Mouse (Mus musculus) testis, postnatal 14 days (tissue): ENCODE measurements around the gene Dctpp1.

ENCODE experiments used
- DNase-seq: peaks from one replicate; pipeline ENCODE4 v3.0.0; 2021; ENCODE audit warnings: low spot score

The Dctpp1 gene

DNA sequence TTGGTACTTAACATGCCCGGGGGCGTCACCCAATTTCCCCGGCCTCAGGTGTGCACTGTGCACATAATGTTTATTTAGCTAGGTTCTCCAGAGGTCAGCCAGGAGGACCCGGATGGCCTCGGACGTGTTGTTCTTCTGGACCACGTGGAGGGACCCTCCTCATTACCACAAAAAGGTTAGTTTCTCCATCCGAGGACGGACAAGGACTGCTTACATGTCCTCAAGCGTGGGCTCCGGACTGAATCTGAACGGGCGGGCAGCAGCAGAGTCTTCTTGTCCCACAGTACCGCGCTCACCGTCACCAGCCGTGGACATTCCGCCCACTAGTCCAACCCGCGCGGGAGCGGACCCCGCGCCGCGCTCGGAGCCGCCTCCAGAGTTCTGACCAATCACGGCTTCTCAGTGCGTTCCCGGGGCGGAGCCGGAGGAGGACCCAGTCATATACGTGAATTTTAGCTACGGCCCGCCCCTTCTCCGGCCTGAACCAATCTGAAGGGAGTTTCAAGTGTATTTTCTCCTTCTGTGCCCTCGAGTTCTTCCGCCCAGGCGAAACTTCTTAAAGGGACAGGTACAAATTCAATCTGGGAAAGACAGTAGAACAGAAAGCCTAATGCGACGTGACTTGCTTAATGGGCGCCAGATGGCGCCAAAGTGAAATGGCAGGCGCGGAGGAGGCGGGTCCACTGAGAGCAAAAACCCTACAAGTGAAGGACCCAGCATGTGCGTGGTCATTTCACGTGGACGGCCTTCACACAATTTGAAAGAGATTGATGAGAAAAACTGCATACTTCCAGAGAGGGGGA, at the start of gene Dctpp1:
Gene Dctpp1 (minus strand): TSS at position 401 of the 803 bp plus-strand sequence.
- DNase-seq: peak; percentile 97

DNA sequence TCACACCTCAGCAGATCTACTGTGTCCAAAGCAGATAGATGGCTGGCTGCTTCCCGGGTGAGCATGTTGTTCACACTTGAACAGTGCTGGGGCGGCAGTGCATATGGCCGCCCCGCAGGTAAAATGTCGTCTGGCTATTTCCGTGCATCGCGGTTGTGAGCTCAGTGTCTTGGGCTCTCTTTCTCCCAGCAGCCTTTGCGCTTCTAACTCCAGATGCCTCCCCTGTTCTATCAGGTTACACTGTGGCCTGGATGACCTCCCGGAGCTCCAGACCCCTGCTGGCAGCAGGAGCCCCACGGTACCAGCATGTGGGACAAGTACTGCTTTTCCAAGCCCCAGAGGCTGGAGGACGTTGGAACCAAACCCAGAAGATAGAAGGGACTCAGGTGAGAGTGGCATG, 49.4 kb upstream of the Dctpp1 start:
- DNase-seq: no peak

DNA sequence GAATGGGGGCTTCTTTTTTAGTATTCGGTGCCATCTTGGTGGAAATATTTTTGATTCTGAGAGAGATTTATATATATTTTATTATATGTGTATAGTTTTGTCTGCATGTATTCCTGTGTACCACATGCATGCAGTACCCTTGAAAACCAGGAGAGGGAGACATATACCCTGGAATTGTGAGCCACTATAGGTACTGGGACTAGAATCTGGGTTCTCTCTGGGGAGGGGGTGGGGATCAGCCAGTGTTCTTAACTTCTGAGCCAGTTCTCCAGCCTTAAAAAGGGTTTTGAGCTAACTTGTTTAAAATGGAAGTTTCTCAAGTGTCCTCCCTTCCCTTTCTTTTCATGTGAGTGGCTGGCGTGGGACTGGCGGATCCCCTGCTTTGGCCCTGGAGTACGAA, 48.4 kb upstream of the Dctpp1 start:
- peak; percentile 31 for DNase-seq

DNA sequence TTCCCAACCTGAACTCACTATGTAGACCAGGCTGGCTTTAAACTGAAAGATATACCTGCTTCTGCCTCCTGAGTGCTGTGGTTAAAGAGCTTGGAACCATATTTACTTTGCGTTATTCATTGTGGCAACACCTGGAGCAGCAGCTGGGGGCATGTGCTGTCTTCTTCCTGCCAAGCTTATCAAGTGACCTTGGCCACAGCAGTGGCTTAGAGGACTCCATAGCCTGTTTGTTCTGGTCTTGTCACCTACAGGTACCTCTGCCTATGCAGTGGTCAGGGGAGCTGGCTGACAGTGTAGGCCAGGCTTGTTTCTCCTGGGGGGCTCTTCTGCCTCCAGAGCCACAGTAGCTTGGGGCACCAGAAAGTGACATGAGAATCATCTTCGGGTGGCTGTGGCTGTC, 47.9 kb upstream of the Dctpp1 start:
- no peak for DNase-seq

DNA sequence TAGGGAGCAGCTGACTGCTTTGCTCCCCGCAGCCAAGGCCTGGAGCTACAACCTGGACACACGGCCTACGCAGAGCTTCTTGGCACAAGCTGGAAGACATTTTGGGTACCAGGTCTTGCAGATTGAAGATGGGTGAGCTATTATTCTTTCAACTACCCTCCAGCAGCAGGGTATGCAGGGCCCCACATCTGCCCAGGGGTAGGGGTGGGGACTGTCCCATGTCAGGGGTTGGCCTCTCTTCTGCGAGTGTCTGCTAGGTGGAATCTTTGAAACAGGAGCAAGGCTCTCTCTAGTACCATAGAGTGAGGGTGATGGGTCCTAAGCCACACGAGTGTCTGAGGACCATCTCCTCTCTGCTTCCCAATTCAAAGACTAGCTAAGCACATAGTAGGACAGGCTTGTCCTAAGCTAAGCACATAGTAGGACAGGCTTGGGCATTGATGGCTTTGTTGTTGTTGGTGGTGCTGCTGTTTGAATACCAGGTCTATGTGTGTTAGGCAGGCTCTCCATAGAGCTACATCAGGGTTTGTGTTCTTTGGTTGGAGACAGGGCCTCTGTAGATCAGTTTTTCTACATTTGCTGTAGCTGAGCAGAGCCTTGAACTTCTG, 37.2 kb upstream of the Dctpp1 start:
- DNase-seq: no peak

DNA sequence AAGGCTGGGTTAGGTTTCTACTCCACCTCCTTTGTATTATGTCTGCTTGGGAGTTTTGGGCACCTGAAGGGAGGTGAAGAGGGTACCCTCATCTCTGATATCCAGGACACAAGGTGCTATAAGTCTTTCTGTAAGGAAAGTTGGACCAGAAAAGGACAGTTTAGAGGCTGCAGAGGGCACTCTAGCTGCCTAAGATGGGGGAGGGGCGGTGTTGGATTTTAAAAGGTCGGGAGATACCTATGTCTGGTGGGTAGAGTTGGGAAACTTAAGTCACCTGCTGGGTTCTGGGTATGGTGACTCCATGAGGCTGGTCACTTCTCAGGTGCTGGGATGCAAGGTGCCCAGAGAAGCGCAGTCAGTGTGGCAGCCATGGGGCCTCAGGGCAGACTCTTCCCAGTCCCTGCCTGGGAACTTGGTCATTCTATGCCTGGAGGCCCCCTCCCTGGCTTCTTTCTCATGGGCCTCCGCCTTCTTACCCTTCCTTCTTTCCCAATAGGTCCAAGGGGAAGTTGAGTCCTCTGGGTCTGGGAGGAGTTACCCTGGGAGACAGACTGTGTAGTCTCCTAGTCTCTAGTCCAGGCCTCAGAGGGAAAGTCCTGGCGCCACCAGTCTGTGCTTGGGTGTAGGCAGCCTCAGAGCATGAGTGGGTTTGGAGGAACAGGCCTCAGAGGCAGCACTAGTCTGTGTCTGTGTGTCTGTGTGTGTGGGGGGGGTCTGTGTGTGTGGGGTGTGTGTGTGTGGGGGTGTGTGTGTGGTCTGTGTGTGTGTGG, 36.5 kb upstream of the Dctpp1 start:
- DNase-seq: no peak

DNA sequence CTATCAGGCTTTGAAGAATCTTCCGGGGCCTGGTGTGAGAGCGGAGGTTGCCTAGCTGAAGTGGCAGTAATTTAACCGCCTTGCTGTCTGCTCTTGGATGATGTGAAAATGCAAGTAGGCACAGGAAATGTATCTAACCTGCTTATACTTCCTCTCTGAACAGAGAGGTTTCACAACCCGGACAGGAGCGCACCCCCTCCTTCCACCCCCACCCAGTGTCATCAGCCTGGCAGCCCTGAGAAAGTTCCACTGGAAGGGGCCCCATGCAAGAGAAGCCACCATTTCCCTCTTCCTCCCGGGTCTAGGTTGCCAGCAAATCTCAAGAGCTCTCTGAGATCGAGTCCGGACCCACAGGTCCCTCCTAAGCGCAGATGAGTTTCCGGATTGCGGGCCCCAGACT, 35.6 kb upstream of the Dctpp1 start, which contains the start of gene Itgal:
Gene Itgal (plus strand): TSS at position 163 of the 400 bp plus-strand sequence.
- DNase-seq: no peak

DNA sequence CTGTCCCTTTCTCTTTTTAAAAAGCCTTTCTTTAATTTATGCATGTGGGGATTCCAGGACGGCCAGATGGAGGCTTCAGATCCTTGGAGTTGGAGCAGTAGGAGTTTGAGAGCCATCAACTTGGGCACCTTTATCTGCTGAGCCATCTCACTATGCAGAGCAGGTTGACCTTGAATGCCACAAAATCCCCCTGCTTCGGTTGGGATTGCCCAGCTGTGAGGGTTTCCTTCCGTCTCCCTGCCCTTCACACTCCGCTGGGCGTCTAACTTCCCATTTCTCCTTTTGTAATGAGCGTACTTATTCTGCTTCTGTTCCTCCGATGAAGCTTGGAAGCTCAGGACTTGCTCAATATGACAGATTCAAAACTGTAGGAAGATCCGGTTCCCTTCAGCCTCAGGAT, 29.6 kb upstream of the Dctpp1 start:
- no peak for DNase-seq

DNA sequence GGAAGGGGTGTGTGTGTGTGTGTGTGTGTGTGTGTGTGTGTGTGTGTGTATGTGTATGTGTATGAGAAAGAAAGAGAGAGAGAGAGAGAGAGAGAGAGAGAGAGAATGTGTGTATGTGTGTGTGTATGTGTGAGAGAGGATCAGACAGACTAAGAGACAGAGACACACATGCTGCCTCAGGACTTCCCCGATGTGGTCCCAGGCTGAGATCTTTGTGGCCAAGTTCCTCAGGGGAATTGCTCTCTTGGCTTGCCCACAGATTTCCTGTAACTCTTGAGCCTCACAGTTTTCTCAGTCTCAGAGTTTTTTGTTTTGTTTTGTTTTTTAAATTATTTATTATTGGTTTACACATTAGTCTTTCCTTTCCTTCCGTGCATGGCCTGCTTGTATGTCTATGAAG, 28.8 kb upstream of the Dctpp1 start:
- no peak for DNase-seq

DNA sequence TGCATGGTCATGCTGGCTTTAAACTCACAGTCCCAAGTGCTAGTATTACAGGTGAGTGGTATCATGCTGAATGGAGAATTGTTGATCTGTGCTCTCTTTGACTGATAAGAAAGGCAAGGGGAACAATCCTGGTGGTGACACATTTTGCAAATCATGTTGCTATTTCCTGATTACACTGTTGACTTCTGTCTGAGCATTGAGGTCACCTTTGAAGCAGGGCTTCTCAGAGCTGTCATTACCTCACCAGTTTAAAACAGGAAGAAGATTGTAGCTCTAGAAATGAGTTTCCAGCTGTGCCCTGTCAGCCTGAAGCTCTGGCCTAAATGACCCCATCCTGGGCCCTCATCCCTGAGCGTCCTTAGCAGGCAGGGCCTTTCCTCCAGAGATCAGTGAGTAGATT, 27.4 kb upstream of the Dctpp1 start:
- no peak for DNase-seq

DNA sequence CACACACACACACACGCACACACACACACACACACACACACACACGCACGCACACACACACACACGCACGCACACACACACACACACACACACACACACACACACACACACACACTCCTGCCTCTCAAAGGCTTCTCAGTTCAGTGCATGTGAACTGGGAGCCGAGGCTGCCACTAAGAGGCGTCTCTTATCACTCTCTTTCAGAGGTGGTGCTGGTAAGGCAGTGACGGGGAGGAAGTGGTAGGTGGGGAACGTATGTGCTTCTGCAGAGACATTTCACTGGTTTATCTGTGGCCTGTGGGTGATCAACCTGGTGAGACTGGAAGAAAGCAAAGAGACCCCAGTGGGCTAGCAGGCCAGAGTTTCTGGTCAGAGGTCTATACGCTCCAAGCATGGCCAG, 24.6 kb upstream of the Dctpp1 start:
- DNase-seq: no peak

DNA sequence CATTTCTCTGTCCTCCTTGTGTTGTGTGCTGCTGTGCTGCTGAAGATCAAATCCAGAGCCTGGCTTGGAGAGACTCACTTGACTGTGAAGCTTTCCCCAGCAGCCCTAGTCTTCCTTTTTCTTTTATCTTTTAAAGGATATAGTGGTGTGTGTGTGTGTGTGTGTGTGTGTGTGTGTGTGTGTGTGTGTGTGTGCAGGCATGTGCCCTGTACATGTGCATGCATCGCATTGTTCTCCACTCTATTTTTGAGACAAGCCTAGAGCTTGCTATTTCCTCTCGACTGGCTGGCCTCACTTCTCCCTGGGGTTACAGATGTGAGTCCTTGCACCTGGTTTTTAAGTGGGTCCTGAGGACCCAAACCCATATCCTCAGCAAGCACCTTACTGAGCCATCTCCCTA, 21.7 kb upstream of the Dctpp1 start:
- no peak for DNase-seq

DNA sequence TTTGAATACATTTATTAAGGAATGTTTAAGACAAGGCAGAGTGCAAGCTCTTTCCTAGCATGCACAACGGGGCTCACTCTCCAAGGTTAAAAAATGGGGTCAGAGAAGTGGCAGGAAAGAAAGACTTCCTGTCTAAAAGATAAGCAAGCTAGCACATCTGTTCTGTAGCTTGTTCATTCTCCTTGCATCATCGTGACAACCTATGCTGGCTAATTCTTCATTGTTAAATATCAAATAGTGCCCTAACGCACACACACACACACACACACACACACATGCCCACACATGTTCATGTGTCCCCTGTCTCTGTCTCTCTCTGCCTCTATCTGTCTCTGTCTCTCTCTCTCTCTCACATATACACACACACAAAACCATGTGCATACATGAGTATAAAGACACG, 20.6 kb upstream of the Dctpp1 start:
- DNase-seq: no peak

DNA sequence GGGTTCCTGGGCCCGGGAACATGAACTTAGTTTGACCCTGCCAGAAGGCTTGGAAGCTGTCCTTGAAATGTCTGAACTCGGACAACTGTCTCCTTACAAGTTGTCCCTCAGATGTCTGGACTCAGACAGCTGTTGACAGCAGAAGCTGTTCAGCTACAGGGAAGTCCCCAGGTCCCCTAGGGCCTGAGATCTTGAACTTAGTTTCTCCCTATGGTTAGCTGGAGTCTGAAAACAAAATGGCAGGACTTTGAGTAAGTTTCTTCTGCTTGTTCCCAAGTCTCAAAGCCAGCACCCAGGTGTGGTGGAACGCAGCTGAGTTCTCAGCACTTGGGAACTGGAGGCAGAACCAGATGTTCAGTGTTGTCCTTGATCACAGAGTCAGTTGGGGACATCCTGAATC, 19.6 kb upstream of the Dctpp1 start:
- no peak for DNase-seq

DNA sequence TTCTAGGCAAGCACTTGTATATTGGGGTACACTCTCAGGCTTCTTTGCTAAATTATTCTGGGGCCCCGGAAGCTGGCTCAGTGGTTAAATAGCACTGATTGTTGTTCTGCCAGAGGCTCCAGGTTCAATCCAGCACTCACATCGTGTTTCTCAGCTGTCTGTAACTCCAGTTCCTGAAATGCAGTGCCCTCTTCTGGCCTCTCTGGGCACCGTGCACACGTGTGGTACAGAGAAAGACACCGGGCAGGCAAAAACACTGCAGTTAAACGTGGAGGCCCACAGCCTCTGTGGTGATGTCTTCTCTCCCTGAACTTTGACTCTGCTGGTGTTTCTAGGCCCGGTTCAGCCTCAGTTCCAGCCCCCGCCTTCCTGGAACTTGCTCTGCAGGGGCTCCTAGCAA, 17.8 kb upstream of the Dctpp1 start:
- DNase-seq: no peak

DNA sequence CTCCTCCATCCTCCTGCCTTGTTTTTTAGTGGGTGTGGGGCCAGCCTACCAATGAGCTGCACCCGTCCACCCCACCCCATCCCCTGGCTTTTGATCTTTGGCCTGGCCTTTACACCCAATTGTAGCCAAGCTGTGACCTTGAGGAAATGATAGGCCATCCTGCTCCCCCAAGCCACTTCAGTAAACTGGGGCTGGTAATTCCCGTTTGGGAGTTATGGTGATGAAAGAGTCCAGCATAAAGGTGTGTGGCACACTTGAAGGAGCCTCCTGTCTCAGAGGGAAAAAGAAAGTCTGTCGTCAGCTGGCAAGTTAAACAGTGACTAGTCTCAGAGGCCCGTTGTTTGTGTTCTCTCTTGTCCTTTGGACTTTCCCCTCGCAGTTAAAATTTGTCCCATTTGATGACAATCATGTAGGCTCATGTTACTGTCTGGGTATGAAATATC, 16.0 kb upstream of the Dctpp1 start:
- no peak for DNase-seq

DNA sequence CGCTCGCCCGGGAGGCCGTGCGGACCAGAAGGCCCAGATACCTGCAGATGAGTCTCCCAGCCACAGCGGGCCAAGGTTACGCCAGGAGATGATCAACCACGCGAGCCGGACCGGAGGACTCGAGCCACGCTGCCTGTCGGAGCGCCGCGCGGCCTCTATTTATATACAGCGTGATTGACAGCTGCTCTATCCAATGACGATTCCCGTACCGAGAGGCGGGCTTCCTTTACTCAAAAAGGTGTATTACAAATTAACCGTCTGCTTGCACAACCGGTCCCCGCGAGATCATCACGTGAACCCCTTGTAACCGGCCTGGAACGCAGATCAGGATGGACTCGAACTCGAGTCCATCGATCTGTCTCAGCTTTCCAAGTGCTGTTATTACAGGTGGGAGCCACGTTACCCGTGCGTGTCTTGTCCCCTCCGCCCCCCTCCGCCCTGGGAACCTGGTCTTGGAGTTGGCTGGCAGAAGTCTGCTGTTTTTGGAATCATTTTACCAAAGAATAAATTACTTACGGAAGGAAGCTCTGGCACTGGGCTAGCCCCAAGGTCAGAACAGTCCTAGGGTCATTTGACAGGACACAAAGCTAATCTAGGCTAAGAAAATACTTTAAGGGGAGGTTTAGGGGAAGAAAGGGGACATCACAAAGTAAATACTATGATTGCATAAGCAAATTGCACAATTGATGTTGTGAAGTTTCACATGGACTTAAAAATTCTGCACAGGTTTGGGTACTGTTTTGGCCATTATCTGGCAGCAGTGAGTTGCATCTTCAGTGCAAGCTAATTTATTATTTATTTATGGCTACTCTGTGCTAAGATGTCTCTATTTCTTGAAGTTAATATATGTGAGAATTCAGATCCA, 13.6 kb upstream of the Dctpp1 start, which contains the start of gene Sephs2:
Gene Sephs2 (minus strand): TSS at position 131 of the 865 bp plus-strand sequence.
- peak; percentile 94 for DNase-seq

DNA sequence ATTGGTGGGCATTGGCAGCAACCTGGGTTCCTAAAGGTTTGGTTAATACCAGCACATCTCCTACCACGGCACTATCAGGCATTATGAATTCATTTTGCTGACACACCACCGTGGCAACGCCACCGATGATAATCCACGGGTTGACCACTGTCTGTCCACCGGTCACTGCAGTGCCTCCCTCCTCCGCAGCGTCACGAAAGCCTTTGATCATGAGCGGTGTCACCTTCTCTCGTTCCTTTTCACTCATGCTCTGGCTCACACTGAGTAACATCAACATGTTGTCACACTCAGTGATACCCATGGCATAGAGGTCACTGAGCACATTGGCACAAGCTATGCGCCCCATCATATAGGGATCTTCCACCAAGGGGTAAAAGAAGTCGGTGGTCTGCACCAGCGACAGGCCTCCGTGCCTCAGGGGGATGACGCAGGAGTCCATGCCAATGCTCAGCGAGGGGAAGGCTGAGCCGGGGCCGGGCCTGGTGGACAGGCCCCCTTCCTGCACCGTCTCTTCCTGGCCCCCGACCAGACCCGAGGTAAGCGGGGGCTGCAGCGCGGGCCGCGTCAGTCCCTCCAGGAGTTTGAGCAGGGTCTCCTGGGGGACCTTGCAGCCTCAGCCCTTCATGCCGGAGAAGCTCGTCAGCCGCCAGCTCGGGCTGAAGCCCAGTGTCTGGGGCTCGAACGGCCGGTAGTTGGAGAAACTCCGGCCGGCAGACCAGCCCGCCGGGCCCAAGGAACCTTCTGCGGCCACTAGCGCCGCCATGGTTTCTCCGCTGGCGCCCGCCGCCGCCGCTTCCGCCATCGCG, 12.8 kb upstream of the Dctpp1 start:
- DNase-seq: no peak

DNA sequence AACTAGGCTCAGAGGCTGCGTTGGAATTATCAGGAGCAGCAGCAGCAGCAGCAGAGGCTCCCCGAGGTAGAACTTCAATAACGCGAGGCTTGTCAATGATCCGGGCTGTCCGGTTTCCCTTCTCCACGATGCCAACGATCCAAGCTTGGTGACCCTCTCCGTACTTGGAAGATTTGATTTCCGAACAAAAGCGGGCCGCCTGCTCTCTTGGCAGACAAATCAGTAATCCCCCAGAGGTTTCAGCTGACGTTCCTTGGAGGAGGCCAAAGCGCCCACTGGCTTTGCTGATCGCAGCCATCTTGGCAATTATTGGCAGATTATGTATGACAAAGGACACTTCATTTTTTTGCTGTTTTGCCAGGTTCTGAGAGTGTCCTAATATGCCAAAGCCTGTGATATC, 12.1 kb upstream of the Dctpp1 start:
- DNase-seq: no peak

DNA sequence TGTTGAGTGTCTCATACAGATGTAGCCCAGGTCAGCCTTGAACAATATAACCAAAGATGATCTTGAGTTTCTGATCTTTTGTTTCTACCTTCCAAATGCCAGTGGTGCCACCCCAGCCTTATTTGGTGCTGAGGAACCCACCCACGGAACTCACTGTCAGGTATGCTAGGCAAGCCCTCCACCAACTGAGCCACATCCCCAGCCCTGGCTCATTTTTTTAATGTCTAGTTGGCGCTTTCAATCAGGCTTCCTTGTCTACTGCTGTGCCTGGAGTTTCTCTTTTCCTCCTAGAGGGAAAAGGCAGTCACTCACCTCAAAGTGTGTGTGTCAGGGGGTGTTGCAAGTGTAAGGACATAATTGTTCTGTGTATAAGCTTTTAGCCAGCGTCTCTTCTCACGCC, 10.6 kb upstream of the Dctpp1 start:
- no peak for DNase-seq

DNA sequence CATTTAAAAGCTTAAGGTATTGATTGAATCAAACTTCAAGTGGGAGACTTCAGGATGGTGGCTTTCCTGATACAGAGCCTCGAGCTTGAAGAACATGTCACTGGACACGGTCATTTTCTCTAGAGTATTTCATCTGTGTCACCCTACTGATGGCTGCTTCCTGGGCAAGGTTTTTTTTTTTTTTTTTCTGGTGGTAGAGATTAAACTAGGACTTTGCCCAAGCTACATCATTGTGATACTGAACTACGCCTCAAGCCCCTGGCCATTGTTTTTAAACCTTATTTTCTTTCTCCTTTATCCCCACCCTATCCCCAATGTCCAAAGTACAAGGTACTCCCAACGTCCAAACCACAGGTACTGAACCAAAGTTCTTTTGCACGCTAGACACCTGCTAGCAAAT, 10.2 kb upstream of the Dctpp1 start:
- DNase-seq: no peak
